Mouse (Mus musculus): ENCODE results near the gene R3hdm2. TPM values are rescaled to one million over a fixed set of nuclear protein-coding genes. Genes with fewer than 3 reads are reported as not detected.
A peak's percentile ranks its signal among the peaks of the same experiment; 100 is the strongest.

The R3hdm2 gene
- polyA plus RNA-seq, 1 experiment, result 31.0 TPM

DNA sequence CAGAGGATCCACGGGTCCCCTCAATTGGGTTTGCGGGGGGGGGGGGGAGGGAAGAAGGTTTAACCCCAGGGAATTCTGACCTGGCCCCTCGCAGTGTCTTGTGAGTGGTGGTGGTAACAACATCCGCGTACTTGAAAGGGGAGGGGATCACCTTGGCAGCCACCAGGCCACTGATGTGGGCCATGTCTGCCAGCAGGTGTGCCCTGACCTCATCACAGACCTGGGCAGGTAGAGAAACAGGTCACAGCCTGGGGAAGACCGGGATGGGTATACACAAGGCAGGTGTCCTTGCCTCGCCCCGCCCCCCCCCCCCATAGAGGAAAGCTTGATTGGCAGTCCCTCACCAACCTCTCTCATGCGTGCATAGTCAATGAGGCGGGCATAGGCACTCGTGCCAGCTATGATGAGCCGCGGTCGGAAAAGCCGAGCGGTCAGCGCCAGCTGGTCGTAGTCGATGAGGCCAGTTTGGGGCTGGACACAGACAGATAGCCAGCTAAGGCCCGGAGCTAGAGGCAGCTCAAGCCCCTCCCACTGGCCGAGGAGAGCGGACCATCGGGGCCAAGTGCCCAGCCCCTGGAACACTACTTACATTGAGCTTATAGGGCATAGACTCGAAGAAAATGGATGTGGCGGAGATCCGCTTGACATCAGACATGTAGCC, 139.0 kb downstream of the R3hdm2 start:
- H3K79me3 ChIP-seq (ENCODE audit: low read depth), result peaks cover 23% of the 10 kb centered on the region
- H3K27me3 ChIP-seq (ENCODE audit: control insufficient read depth, insufficient read depth, insufficient read length), result no peaks in the 10 kb centered on the region
- peaks cover 39% of the 10 kb centered on the region for H3K36me3 ChIP-seq (ENCODE audit: control insufficient read depth, insufficient read depth)
- H3ac ChIP-seq (ENCODE audit: control insufficient read depth, insufficient read length, low read depth), result no peak overlapping the region
- no peak overlapping the region for H3K4me3 ChIP-seq (ENCODE audit: insufficient read depth, poor library complexity, severe bottlenecking)
- peaks cover 32% of the 10 kb centered on the region for H3K79me2 ChIP-seq (ENCODE audit: control insufficient read depth, insufficient read depth)
- no peak for TF ChIP-seq FOSL1 (IDR thresholded peaks at IDR 0.05; ENCODE audit: insufficient read depth, low read length, poor library complexity, severe bottlenecking)
- TF ChIP-seq CTCF (IDR thresholded peaks at IDR 0.05; ENCODE audit: control insufficient read depth, insufficient read depth, insufficient read length), result no peak
- no peak for TF ChIP-seq MYOD1 (IDR thresholded peaks at IDR 0.05; ENCODE audit: control insufficient read depth, insufficient read length, low read depth)
- no peak for TF ChIP-seq USF1 (IDR thresholded peaks at IDR 0.05; ENCODE audit: low read depth)
- no peak for TF ChIP-seq MYOG (IDR thresholded peaks at IDR 0.05; ENCODE audit: control insufficient read depth, extremely low read depth, insufficient read length)
- no peak for TF ChIP-seq MAX (IDR thresholded peaks at IDR 0.05)
- TF ChIP-seq CEBPB (IDR thresholded peaks at IDR 0.05; ENCODE audit: low read depth), result no peak

GRCm38 (mm10) chr10:127519903-127520713, 140.0 kb downstream of the R3hdm2 start:
- Histone ChIP-seq H3K79me3 (ENCODE audit: low read depth) (peaks cover 23% of the 10 kb centered on the region), H3K36me3 (ENCODE audit: control insufficient read depth, insufficient read depth) (peaks cover 39% of the 10 kb centered on the region), H3K27me3 (ENCODE audit: control insufficient read depth, insufficient read depth, insufficient read length) (peaks cover 5% of the 10 kb centered on the region), H3K4me3 (ENCODE audit: insufficient read depth, poor library complexity, severe bottlenecking) (no peak overlapping the region), H3K79me2 (ENCODE audit: control insufficient read depth, insufficient read depth) (peaks cover 32% of the 10 kb centered on the region), H3ac (ENCODE audit: control insufficient read depth, insufficient read length, low read depth) (no peak overlapping the region)
- TF ChIP-seq MYOG (IDR thresholded peaks at IDR 0.05; ENCODE audit: control insufficient read depth, extremely low read depth, insufficient read length) (no peak), CTCF (IDR thresholded peaks at IDR 0.05; ENCODE audit: control insufficient read depth, insufficient read depth, insufficient read length) (no peak), CEBPB (IDR thresholded peaks at IDR 0.05; ENCODE audit: low read depth) (no peak), MYOD1 (IDR thresholded peaks at IDR 0.05; ENCODE audit: control insufficient read depth, insufficient read length, low read depth) (no peak), FOSL1 (IDR thresholded peaks at IDR 0.05; ENCODE audit: insufficient read depth, low read length, poor library complexity, severe bottlenecking) (no peak), USF1 (IDR thresholded peaks at IDR 0.05; ENCODE audit: low read depth) (no peak), MAX (IDR thresholded peaks at IDR 0.05) (no peak)

- peak overlapping the region; percentile 95 for H3K4me3 ChIP-seq (ENCODE audit: insufficient read depth, poor library complexity, severe bottlenecking)
- H3K79me2 ChIP-seq (ENCODE audit: control insufficient read depth, insufficient read depth), result peaks cover 32% of the 10 kb centered on the region
- TF ChIP-seq CEBPB (IDR thresholded peaks at IDR 0.05; ENCODE audit: low read depth) (no peak), FOSL1 (IDR thresholded peaks at IDR 0.05; ENCODE audit: insufficient read depth, low read length, poor library complexity, severe bottlenecking) (no peak), USF1 (IDR thresholded peaks at IDR 0.05; ENCODE audit: low read depth) (no peak), CTCF (IDR thresholded peaks at IDR 0.05; ENCODE audit: control insufficient read depth, insufficient read depth, insufficient read length) (no peak), MAX (IDR thresholded peaks at IDR 0.05) (no peak), MYOD1 (IDR thresholded peaks at IDR 0.05; ENCODE audit: control insufficient read depth, insufficient read length, low read depth) (no peak), MYOG (IDR thresholded peaks at IDR 0.05; ENCODE audit: control insufficient read depth, extremely low read depth, insufficient read length) (no peak)
- peaks cover 39% of the 10 kb centered on the region for H3K36me3 ChIP-seq (ENCODE audit: control insufficient read depth, insufficient read depth)
- H3K27me3 ChIP-seq (ENCODE audit: control insufficient read depth, insufficient read depth, insufficient read length), result peaks cover 12% of the 10 kb centered on the region
- H3K79me3 ChIP-seq (ENCODE audit: low read depth), result peaks cover 23% of the 10 kb centered on the region
- peak overlapping the region; percentile 68 for H3ac ChIP-seq (ENCODE audit: control insufficient read depth, insufficient read length, low read depth)
Measured at GRCm38 (mm10) chr10:127520714-127521357, 140.7 kb downstream of the R3hdm2 start.

DNA sequence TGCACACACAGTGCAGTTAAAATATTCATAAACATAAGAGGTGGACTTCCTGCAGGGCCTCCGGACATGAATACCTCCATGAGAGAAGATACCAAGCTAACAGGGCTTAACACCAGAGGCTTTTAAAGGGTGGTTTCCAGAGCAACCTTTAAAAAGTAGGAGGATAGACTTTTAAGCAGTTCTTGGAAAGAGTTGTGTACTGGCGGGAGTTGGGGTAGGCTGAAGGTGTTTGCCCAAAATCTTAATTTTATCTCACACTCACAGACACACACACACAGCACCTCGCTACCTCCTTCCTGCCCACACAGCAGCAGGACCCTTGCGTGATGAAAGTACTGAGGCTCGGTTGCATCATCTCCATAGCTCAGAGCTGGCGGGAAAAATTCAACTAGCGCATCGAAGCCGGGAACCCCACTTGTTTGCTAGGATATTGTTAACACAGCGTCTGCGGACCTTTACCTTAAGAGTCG, 141.5 kb downstream of the R3hdm2 start:
- Histone ChIP-seq H3K36me3 (ENCODE audit: control insufficient read depth, insufficient read depth) (peaks cover 39% of the 10 kb centered on the region), H3K4me3 (ENCODE audit: insufficient read depth, poor library complexity, severe bottlenecking) (peak overlapping the region; percentile 95), H3K79me3 (ENCODE audit: low read depth) (peaks cover 23% of the 10 kb centered on the region), H3ac (ENCODE audit: control insufficient read depth, insufficient read length, low read depth) (peak overlapping the region; percentile 68), H3K79me2 (ENCODE audit: control insufficient read depth, insufficient read depth) (peaks cover 32% of the 10 kb centered on the region), H3K27me3 (ENCODE audit: control insufficient read depth, insufficient read depth, insufficient read length) (peaks cover 19% of the 10 kb centered on the region)
- TF ChIP-seq CEBPB (IDR thresholded peaks at IDR 0.05; ENCODE audit: low read depth) (peak; percentile 87), MYOD1 (IDR thresholded peaks at IDR 0.05; ENCODE audit: control insufficient read depth, insufficient read length, low read depth) (no peak)

GRCm38 (mm10) chr10:127522088-127522581, 142.0 kb downstream of the R3hdm2 start, which contains the start of gene Shmt2:
Gene Shmt2 (minus strand): TSS chr10:127522444.
- TF ChIP-seq USF1 (IDR thresholded peaks at IDR 0.05; ENCODE audit: low read depth), result peak; percentile 8
- no peak for TF ChIP-seq FOSL1 (IDR thresholded peaks at IDR 0.05; ENCODE audit: insufficient read depth, low read length, poor library complexity, severe bottlenecking)
- peak; percentile 81 for TF ChIP-seq MAX (IDR thresholded peaks at IDR 0.05)

More at GRCm38 (mm10) chr10:127522088-127522581, 142.0 kb downstream of the R3hdm2 start, which contains the start of gene Shmt2:
- peak within 1 kb of the TSS; percentile 68 for H3ac ChIP-seq (ENCODE audit: control insufficient read depth, insufficient read length, low read depth)
- H3K79me3 ChIP-seq (ENCODE audit: low read depth), result peaks cover 23% of the 10 kb centered on the region
- H3K36me3 ChIP-seq (ENCODE audit: control insufficient read depth, insufficient read depth), result peaks cover 35% of the 10 kb centered on the region
- peaks cover 19% of the 10 kb centered on the region for H3K27me3 ChIP-seq (ENCODE audit: control insufficient read depth, insufficient read depth, insufficient read length)
- H3K4me3 ChIP-seq (ENCODE audit: insufficient read depth, poor library complexity, severe bottlenecking), result peak within 1 kb of the TSS; percentile 95
- H3K79me2 ChIP-seq (ENCODE audit: control insufficient read depth, insufficient read depth), result peaks cover 32% of the 10 kb centered on the region

Data from C2C12 (cell line).